Mouse (Mus musculus) lung, postnatal 10 days (tissue): ENCODE data around the gene A930018P22Rik.

Source experiments
- DNase-seq: peaks from one replicate; pipeline ENCODE4 v3.0.0; 2021

Gene A930018P22Rik

DNA sequence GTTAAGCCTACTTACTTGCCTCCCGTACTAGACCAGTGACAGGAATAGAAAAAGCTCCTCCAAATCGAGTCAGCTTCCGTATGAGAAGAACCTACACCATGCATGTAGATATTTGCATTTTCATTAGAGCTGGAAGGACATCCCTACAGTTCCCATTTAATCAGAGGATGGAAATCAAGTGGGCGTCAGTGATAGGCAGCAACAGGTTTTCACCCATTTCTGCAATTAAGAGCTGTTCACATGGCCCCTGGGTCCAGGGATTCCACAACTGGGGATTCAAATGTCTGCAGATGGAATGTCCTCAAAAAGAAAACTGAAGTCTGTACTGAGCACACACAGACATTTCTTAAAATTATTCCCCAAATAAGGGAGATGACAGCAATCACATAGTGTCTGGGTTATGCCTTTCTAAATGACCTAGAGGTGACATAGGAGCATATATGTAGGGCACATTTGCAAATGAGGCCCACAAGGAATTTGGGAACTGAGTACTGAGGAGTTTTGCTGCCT, 41.5 kb downstream of the A930018P22Rik start:
- DNase-seq, result no peak

DNA sequence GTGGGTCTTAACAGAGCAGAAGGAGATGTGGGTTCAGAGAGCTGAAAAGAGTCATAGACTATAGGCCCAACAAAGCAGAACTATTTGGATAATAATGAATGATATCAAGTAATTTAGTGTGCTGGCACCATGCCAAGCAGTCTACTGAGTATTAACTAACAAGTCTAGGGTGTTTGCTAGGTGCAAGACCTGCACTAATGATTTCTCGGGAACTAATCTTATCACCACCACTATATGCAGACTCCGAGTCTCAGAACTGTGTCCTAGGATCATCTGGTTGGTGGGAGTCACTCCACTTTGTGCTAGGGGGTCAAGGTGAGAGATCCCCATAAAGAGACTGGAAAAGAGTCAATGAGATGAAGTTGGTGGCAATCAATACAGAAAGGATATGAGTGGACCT, 43.1 kb downstream of the A930018P22Rik start:
- no peak for DNase-seq

DNA sequence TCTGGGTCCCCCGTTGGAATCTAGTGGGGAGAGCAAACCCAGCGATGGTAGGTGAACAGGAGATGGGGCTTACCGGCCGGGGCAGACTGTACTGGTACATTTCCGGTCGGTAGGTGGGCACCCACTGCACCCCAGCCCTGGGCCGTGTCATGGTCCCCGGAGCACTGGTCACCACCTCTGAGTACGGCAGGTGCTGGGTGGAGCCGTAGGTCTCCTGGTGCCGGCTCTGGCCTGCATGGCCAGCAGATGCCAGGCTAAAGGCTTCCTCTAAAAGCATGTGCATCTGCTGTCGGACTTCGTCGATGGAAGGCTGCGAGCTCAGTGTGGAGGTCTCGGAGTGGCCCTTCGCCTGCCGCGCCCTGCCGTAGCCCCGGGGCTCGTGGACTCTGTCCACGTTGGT, 45.2 kb downstream of the A930018P22Rik start:
- no peak for DNase-seq

DNA sequence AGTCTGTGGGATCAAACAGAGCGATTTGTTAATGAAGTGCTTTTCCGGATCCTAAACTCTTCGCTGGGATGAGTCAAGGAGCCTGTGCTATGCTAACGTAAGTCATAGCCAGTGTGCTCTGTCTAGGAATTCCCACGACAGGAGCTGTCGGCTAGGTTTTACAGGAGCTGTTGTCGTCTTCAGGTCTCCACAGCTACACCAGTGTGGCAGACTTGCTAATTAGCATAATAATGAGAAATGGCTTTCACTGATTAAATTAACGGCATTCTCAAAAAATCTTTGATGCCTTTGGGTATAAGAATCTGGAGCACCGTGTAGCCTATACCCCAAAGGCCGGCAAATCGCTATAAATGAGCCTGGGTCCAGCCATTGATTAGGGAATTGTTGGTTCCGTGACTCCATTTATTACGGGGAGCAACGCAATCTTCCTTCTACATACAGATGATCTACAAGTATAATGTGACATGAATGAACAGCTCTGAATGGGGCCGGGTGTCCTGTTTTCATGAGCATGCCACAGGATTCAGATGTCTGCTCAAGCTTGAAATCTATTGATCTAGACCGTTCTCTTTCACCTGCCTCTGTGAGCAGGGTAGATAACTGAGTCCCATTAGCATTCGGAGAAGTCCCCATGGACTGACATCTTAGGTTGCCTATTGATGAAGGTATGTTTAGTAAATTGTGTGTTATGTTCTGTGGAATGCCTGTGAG, 45.8 kb downstream of the A930018P22Rik start:
- no peak for DNase-seq

DNA sequence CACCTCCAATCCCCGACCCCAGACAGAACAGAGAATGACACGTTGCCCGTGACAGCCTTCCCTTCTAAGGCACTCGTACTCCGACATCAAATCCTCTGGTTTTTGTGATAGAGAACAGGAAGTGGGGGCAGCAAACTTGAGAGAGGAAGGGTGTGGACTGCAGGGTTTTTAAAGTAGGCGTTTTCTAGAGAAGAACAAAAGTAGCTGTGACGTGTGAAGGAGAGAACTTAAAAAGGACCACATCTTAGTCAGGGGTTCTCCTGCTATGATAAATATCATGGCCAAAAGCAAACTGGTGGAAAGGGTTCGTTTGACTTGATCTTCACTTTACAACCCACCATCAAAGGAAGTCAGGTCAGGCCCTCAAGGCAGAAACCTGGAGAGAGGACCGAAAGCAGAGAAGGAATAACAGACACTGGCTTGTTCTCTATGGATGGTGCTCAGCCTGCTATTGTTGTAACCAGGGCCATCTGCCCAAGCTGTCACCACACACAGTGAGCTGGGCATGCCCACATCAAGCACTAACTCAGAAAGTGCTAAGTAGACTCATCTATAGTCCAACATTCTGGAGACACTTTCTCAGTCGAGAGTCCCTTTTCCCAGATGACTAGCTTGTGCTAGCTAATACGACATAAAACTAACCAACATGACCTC, 50.3 kb downstream of the A930018P22Rik start:
- no peak for DNase-seq

DNA sequence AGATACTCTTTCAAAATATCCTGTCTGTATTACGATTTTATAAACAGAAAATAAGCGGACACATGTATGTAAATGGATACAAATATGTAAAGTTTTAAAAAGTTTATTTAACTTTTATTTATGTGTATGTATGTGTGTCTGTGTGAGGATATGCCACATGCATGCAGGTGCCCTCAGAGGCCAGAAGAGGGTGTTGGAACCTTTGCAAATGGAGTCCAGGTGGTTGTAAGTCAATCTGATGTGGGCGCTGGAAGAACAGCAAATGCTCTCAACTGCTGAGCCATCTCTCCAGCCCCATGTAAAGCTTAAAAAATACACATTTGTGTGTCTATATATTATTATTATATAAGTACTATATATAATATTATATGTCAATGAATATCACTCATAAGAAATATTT, 50.9 kb downstream of the A930018P22Rik start:
- no peak for DNase-seq
